Mouse (Mus musculus) hematopoietic stem cell, adult 5-6 weeks (primary cell): ENCODE measurements at regions not wholly inside any gene's neighbourhood (a gene's known extent, or its start where the extent isn't known, plus 50 kb on each side); places are given as distances from the start of the nearest gene placed in this dataset.
"Not testable (repeated sequence)": the region's sequence is repeated elsewhere in the genome, so short reads cannot be mapped to it uniquely, and the experiment has no call there.

Experiments used
- ATAC-seq, 2 experiments: fragments of 125-278 bp in 1 of 2; replicated peaks in 1 of 2; 2 replicates each; pipeline ENCODE4 v1.8.0; 2016 to 2017; ENCODE audit warnings: inconsistent platforms in 2 of 2, mild to moderate bottlenecking in 2 of 2, moderate number of reproducible peaks in 2 of 2, low read depth in 1 of 2, moderate TSS enrichment in 1 of 2; ENCODE audit not compliant: low FRiP score in 2 of 2, poor library complexity in 2 of 2, severe bottlenecking in 2 of 2, insufficient read depth in 1 of 2, low TSS enrichment in 1 of 2

DNA sequence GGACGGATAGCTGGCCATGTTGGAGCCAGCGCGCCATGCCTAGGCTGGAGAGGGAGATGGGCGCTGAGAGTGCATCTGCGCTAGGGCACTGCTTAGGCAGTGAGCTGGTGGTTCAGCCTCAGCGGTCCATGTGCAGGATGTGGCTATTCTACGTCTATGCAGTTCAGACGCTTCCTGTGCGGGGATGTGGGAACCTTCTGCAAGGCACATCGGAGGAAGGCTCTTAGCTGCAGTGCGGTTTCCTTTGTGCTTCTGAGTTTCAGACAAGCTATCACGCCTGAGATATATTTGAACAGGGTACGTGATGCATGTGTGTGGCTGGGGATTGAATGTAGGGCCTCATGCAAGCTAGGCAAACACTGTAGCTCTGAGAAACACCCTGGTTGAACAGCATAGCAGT lies 54.4 kb upstream of the Lrpprc start:
- peak; percentile 100 for ATAC-seq

DNA sequence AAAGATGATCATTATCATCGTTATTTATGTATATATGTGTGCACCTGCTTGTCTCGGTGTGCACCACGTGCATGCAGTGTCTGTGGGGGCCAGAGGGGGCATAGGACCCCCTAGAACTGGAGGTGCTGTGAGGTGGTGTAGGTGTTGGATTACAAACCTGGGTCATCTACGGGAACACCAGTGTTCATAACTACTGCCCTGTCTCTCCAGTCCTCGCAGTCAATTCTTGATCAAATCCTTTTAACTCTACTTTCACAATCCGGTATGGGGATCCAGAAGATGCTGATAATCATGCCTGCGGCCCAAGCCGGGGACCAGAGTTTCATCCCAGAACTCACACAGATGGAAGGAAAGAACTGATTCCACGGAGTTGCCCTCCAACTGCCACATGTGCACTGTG lies 55.6 kb upstream of the Lrpprc start:
- ATAC-seq: no peak

DNA sequence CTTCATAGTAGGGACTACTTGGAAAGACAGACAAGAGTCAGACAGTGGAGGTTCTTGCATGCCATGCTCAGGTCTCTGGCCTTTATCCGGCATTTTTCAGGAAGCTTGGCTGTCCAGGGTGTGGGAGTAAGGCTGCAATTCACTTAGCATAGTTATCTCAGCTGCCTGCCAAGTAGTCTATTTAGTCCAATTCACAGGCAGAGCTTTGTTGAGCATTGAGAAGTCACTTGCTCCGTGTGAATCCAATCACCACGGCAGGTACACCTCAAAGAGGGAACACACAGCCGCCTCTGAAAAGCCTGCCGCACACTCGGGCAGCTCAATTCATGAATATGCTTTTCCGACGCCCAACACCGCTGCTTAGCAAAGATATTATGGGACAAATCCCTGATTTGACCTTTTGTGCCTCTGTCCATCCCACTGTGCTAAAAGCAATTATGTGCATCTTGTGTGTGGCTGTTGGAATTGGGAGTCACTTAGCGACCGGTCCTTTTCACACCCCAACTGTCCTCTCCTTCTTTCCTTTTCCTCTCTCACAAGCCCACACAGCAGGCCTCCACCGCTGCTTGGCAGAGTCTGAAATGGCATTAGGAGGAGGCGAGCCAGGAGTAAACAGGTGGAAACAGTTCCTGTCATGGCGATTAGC lies 57.9 kb upstream of the Lrpprc start:
- ATAC-seq: no peak

DNA sequence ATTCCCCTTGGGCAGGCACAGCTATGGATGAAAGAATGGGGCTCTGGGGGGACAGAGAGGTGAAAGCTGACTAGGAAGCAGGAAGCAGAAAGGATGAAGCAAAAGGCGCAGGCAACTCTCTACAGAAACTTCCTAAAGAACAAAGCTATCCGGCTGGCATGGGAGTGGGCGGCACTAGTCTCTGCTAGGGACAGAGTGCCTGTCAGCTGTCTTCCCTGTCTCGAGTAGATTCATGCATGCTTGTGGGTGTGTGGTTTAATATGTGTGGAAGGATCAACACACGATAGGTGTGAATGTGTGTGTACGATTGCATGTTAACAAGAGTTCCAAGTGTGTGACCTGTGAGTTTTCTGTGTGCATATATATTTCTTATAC lies 58.4 kb upstream of the Lrpprc start:
- no peak for ATAC-seq

DNA sequence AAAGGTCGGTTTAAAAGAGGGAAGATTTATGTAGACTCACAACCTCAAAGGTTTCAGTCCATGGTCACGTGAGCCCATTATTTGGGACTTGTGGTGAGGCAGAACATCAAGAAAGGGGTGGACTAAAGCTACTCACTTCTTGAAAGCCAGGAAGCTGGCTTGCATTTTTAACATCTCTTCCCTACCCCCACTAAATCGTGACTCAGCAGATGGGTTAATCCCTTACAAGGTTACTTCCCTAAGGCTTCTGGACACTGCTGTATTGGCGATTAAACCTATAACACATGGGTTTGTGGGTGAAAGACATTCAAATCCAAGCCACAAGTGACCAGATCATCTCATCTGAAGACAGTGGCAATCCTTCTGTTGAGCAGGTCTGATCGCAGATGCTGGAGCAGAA lies 59.9 kb upstream of the Lrpprc start:
- ATAC-seq: peak; percentile 60 to 63; a peak in 3 of 4 replicates

DNA sequence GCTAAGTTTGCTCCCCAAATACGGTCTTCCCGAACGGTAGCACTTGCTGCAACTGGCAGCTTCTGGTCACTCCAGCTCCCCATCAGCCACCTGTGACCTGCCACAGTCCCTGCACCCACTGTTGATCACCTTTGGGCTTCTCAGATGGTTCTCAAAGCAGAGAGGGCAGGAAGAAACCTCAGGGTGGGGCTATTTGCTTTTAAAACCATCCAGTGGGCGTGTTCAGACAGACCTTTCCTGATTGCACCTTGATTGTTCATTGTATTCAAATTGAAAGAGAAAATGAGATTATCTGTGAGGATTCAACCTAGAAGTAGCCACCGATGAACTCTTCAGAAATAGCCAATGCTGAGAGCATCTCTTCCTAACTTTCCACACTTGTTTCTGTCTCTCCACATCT lies 60.3 kb upstream of the Lrpprc start:
- no peak for ATAC-seq

DNA sequence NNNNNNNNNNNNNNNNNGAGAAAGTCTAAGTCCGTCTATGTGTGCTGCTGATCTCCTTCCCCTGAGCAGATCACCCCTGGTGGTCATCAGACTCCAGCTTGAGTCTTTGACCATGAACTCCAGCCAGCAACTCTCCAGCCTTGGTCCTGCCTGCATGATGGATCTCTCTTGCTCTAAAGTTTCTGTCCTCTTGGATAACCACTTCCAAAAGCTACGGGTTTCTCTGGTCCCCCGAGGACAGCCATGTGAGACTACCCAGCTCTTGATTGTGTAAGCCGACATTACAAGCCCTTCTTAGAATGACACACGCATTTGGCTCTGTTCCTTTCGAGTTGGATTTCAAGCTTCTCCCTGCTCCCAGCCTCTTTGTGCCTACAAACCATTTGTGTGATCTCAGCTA lies 66.4 kb upstream of the Lrpprc start:
- ATAC-seq: no peak

DNA sequence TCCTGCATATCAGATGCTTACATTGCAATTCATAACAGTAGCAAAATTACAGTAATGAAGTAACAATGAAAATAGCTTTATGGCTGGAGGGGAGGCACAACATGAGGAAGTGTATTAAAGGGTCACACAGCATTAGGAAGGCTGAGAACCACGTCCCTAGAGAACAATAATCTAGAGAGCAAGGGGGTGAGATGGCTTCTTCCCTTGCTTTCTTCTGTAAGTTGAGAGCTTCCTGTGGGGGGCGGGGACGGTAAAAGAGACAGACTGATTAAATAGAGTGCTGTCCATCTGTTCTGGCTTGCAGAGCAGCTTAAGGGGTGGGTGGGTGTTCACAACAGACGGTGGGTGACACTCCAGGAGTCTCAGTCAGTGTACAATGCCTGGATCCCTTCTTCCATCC lies 68.2 kb upstream of the Lrpprc start:
- ATAC-seq: no peak

DNA sequence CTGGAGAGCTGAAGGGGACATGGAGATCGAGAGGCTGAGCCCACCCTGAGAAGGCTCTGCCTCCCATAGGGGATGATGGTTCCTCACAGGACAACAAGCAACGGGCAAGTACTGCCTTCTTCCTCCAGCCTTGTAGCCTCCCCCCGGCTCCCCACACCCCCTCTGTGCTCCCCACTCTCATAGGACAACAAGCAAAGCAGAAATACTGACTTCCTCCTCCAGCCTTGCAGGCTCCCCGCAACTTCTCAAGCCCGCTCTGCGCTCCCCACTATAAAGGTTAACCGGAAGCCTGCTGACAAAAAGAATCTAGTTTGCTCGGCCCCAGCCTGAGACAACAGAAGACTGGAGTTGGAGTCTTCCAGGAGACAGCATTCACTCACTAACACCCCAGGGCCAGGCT lies 69.3 kb upstream of the Lrpprc start:
- peak; percentile 94 to 95 for ATAC-seq

DNA sequence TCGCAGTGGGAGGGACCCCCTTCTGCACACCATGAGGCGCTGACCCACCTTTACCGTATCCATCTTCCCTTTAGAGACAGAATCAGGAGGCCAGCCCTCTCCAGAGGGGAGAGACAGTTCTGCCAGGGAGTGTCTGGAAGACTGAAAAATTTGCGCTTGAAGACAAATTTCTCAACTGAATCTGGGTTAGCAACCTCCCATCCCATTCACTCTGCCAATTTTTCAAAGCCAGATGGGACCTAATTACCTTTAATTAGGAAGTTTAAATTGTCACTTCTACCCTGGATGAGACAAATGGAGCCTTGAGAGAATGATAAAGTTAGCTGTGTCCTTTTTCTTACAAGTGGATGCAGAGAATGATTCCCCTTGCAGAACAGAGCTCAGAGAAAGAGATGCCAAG lies 70.2 kb upstream of the Lrpprc start:
- no peak for ATAC-seq

DNA sequence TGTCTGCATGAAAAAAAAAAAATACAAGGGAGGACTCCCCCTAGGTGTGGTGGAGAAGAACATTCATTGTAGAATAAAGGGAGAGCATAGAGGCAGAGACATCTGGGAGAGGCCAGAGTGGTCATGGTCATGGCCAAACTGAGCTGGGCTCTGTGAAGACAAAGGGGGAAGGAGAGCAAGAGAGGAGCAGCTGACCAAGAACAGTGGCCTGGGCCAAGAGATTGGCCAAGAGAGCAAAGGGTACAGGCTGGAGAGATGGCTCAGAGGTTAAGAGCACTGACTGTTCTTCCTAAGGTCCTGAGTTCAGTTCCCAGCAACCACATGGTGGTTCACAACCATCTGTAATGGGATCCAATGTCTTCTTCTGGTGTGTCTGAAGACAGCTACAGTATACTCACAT lies 73.6 kb upstream of the Lrpprc start:
- ATAC-seq: not testable (repeated sequence)

DNA sequence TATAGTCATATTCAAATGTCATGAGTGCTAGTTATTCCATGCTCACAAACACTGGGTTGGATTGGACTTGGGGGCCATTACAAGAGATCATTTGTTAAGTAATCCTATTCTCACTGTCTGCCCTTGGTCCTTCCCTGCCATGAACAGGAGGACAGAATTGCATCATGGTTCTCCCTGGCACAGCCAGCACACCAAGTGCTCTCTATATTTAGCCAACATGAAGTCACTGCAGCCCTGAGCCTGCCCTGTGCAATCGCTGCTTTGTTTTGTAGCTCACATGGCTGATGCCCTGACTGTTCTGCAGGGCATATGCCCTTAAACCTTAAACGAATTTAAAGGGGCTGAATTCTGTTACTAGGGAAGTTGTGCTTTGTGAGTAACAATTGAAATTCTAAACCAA lies 74.6 kb upstream of the Lrpprc start:
- no peak for ATAC-seq

DNA sequence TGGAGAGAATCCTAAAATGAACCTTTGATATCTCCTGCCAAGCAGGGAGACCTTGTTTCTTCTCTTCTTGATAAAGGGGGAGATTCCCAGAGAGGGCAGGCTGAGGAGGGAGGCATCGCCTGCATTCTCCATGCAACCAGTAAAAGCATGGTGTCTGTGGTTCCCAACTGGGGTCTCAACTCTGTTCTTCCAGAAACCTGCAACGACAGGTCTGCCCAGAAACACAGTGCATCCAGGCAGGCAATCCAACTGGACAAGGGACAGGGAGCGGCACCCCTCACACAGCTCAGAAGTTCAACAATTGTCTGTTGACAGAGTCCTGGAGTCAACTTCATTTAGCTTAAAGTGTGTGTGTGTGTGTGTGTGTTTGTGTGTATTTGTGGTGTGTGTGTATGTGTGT lies 75.0 kb upstream of the Lrpprc start:
- no peak for ATAC-seq

DNA sequence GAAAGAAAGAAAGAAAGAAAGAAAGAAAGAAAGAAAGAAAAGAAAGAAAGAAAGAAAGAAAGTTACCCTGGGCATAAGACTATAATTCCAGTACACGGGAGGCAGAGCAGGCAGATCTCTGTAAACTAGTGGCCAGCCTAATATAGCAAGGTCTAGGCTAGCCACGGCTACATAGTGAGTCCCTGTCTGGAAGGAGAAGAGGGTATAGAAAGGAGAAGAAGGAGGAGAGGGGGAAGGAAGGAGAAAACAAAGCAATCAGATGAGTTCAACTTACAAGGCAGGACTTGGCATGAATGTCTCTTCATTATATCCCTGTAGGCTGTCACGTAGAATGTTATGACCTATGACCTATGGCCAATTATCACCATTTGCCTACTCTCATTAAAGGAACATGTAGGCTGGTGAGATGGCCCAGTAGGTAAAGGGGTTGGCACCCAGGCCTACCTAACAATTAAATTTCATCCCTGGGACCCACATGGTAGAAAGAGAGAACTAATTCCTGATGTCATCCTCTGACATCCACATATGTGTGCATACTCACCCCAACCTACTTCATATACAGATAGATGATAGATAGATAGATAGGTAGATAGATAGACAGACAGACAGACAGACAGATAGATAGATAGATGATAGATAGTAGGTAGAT lies 78.6 kb upstream of the Lrpprc start:
- no peak for ATAC-seq

DNA sequence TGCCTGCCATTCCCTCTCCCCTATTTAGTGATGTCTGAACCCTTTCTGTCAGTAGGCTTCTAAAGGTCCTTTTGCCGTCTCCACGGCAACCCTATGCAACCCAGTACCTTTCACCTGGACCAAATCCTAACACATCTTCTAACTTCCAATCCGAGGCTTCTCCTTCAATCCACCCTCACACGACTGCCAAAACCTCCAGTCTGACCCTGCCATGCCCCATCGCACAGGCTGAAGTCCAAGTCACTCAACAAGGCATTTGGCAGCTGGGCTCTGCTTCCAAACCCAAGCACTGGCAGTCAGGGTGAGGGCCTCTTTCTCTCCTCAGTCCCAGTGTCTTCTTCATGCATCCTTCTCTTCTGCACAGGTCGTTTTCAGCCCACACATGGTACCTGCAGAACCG lies 83.0 kb upstream of the Lrpprc start:
- ATAC-seq: no peak

DNA sequence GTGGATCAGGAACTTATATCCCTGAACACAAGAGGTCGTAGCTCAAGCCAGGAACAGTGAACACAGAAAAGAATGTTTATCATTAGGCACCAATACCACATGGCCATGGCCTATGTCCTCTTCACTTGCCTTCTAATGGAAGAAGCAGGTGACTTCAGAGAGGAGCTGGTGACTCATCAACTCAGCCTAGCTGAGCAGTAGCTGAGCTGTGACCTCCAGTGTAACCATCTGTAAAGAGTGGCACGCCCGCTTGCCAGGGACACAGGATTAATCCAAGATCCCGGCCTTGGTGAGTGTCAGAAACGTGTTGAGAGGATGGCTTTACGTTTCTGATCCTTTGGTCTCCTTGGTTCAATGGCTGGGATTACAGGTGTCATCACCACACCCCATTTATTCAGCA lies 82.0 kb upstream of the Ppm1b start:
- no peak for ATAC-seq

DNA sequence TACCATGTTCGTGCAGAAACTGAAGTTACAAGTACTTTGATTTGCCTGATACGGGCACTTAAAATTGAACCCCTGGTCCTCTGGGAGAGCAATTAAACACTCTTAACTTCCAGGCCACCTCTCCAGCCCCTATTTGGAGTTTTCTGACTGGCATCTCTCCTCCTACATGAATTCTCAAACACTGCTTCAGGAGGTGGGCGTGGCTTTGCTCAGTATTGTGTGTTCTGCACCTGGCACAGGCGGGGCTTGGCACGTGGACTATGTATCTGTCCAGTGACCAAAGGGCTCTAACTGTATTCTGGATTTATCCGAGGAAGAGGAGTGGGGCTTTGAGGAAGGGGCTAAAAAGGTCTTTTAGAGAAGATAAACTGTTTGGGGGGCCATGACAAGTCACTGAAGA lies 81.5 kb upstream of the Ppm1b start:
- ATAC-seq: no peak

DNA sequence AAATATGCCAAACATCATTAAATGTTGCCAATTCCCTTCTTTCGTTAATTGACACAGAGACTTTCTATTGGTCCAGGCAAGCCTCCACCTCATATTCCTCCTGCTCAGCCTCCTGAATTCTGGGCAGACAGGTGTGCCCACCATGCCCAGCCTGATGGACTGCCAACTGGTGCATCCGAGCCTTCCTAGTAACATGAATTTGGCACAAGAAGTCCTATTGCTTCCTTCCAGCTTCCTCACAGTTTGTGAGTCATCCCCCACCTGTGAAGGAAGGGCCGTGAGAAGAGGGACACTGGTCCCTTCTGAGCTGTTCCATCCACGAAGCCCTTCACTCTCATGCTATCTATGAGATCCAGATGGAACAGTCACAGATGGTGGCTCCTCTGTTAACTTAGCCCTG lies 80.5 kb upstream of the Ppm1b start:
- ATAC-seq: no peak

DNA sequence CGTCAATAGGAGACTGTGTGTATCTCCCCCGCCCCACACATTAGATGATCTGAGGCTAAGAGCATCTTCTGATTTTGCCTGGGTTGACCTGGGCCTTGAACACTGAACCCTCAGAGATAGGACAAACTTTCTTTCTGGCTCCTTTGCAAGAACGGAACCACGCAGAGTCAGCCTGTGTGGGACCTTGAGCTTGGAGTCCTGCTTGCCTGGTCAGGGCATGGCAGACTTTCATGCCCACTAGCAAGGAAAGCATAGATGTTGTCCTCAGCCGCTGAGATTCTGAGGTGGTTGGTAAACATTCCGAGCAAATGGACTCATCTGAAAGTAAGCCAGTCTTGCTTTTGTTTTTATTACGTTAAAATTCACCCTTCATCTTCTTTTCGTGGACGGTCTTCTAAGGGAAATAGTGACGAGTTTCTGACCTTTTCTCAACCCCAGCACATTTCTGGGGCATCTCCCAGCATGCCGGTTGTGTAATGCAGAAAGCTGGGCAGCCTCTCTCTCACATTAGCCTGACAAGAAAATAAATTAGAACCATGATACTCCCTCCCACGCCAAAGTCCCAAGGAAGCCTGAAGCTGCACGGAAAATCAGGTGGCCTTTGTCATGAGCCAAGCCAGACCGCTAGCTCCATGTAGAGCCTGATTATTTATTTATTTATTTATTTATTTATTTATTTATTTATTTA lies 79.2 kb upstream of the Ppm1b start:
- no peak for ATAC-seq
